Mouse (Mus musculus) left cerebral cortex, adult 9 months (tissue): ENCODE results near the gene Cracr2b.

ENCODE experiments used
- DNase-seq, 2 experiments: peaks; one replicate each; pipeline ENCODE4 v3.0.0; 2022; ENCODE audit warnings: low spot score in 2 of 2

Cracr2b gene

DNA sequence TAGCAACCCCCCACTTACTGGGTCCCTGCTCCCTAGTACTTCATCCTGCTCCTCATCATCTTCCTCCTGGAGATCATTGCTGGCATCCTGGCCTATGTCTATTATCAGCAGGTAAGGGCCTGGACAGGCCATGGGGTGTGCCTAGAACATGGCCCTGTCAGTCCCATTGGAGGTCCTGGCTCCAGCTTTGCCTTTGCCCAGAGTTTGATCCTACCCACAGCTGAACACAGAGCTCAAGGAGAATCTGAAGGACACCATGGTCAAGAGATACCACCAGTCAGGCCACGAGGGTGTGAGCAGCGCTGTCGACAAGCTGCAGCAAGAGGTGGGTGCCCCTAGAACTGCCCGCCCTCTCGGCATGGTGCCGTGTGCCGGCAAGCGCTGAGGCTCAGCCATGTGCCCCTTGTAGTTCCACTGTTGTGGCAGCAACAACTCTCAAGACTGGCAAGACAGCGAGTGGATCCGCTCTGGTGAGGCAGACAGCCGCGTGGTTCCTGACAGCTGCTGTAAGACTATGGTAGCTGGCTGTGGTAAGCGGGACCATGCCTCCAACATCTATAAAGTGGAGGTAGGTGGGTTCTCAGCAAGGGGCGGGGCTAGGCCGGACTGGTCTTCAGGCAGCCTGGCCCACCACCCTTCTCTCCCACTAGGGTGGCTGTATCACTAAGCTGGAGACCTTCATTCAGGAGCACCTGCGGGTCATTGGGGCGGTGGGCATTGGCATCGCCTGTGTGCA is 9.2 kb downstream of the Cracr2b start:
- no peak for DNase-seq

DNA sequence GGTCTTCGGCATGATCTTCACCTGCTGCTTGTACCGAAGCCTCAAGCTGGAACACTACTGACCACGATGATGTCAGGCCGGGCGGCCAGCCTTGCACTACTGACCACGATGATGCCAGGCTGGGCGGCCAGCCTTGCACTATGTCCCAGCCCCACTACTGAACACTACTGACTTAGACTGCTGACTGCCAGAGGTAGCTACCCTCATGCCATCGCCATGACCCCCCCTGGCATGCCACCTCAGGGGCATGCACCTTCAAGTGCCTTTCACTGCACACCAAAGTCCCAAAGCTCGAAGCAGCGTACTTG is 9.7 kb downstream of the Cracr2b start:
- DNase-seq, result no peak

DNA sequence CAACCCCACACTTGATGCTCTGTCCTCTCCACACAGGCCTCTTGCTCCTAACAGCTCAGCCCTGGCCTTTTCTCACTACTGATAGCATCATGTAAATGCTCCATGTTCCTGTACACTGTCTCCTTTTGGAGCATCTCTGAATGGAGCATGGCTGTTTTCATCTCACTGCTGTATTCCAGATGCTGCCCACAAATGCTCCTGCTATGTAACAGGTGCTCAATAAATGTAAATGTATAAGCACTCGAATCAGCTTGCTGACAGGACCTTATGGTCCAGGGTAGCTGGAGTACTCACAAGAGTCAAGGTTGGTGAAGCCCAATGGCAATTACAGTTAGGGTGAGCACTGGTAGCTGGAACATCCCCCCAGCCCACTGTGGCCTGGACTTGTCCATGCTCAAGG is 10.3 kb downstream of the Cracr2b start:
- no peak for DNase-seq

DNA sequence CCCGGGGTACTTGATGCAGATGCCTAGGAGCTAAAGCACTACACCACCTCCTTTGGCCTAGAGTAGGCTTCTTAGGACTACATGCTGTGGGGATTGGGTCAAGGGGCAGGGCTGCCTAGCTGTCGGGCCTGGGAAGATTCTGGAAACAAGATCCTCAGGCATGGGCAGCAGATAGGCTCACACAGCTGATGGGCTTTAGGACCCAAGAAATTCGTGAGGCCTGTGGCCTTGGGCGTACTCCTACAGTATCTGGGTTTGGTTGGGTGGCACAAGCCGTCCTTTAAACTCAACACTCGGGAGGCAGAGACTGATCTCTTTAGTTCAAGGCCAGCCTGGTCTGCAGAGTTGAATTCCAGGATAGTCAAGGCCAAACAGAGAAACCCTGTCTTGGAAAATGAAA is 11.3 kb downstream of the Cracr2b start:
- DNase-seq, result no peak

DNA sequence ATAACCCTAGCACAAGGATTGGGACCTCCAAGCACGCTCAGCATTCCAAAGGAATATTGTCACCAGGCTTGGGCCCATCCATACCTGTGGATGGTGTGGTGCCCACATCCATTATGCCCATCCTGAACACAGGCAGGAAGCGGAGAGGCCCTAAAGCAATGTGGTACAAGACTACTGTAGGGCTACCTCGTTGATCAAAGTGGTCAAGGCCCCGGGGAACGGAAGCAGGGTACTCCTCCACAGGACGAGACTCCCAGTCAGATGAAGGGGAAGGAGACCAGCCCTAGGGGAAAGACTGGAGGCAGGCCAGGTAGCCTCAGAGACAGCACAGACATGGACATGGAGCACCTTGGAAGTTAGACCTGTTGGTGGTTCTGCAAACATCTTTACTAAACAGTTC is 11.9 kb downstream of the Cracr2b start:
- no peak for DNase-seq

DNA sequence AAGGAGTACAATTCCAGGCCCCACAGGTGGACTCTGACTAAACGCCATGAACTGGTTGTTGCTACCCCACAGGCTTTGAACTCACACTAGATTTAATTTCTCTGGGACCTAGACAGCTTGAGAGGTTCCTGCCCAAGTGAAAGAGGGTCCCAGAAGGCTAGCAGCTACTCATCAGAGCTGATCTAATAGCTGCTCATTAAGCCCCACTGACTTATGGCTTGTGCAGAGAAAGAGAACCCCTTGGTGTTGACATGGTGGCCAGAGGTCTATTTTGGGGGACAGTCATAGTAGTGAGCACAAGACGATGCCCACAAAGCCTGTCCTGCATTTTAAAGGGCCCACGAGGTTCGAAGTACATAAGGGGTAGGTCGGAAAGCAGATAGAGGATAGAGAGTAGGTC is 13.3 kb downstream of the Cracr2b start:
- DNase-seq, result no peak

DNA sequence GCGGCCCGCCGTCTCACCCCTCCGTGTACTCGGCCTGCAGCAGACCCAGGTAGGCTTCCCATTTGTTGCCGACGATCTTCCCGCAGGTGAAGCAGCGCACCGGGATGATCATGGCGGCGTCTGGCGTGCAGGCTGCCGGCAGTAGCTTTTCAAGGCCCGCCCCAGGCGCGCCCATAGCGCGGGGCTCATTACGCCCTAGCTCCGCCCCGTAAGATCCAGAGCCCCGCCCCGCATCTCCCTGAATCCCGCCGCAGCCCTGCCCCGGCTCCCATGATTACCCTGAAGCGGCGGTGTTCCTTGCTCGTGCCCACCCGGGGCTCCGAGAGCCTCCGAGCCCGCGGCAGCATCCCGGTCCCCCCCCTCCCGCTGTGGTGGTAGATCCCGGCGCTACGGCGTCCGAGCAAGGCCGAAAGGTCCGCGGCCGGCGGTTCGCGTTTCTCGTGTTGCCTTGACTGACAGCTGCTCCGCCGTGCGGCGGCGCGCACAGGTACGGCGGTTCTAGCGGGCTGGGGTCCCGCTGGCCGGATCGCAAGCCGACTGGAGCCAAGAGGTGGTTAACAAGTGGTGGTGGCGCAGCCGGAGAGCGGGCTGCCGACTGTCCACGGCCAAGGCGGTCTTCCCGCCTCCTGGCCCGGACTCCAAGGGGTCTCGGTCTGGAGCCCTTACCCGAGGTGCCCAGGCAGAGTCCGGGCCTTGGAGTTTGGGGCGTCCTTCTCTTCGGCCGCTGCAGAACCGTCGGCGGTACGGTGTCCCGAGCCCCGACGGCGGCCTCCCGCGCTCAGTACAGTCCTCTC is 14.3 kb downstream of the Cracr2b start, which contains the start of the genes Polr2l and Tspan4:
Gene Polr2l, minus strand, starts transcription at position 122 of the 794 bp plus-strand sequence.
Gene Tspan4, plus strand, starts transcription at position 230 of the 794 bp plus-strand sequence.
- peak in 1 of 2 experiments; percentile 78 for DNase-seq

DNA sequence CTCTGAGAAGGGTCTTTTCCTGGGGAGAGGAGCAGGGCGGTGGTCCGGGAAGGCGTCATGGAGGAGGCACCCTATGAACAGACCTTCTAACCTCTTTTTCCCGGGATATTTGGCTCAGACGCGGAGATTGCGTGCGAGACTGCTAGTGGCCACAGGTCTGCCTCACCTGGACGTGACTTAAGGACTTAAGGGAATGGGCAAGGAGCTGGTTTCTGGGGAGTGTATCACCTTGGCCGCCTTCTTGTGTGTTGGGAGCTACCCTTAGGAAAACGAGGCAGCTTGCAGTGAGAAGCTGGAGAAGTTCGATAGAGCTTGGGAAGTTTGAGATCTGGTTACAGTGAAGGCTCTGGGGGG is 14.9 kb downstream of the Cracr2b start:
- DNase-seq, result no peak

DNA sequence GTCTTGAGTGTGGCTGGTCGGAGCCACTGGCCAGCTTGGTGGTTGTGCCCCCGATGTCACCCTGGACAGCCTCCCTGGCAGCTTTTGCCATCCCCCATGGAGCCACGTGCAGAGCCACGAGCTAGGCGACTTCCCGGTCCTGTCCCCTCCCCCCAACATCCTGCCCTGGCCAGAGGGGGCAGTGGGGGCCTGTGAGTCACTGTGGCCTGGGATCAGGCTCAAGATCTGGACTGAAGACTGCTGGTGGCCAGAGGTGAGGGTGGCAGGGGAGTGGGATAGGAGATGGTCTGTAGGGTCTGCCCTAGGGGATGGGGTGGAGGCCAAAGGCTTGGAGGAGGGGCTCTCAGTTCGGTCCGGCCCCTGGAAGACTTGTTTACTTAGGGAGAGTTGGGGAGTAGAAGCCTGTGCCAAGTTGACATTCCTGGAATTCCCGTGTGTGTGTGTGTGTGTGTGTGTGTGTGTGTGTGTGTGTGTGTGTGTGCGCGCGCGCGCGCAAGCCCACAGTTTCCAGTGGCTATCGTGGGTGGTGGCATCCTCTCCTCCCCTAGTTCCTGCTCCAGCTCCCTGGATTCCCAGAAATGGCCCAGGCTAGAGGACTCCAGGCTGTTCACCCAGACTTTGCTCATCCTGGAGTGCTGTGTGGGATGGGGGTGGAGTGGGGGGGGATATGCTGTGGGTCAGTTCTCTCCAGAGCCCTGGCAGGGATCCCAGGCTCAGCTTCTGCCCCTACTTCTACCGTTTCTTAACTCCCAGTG is 15.5 kb downstream of the Cracr2b start:
- DNase-seq, result no peak

DNA sequence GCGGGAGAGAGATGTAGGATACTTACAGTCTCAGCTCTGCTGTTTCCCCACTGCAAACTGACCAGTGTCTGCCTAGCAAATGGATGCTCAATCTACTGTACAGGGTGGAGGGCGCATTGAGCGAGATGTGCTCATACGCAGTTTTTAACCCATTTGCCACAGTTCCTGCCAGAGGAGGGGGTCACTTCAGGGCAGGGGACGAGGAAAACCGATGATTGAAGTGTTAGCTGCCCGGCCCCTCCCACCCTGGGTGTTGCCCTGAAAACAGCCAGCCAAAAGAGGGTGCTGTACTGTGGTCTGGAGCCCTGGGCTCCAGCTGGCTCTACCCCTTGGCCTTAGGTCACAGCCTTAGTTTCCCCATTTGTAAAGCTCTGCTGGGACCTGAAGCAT is 16.1 kb downstream of the Cracr2b start:
- DNase-seq, result no peak

DNA sequence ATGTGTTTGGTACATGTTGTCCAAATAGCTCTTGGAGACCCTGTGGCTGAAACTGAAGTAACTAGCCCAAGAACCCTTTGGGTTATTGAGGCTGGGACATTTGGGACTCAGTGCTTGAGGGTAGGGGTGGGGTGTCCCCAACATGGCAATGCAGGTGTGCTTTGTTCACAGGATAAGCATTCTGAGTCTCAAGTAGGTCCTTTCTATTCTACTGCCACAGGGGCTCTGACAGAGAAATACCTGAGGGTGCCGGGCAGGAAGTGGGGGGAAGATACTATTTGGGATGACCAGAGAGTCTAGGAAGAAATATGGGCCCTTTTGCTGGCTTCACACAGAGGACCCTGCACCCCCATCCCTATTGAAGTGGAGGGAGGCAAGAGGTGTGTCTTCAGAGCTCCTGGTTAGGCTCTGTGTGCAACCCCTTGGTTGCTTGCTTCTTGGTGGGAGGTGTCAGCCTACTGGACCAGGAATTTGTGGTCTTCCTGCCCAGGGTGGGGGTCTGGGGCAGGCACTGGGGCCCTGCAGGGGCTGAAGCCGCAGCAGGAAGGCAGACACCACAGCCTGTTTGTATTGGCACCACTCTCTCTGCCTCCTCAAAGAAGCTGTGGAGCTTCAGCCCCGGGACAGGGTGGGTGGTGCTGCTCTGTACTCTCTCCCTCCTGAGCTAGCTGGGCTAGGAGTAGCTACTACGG is 16.8 kb downstream of the Cracr2b start:
- DNase-seq, result no peak

DNA sequence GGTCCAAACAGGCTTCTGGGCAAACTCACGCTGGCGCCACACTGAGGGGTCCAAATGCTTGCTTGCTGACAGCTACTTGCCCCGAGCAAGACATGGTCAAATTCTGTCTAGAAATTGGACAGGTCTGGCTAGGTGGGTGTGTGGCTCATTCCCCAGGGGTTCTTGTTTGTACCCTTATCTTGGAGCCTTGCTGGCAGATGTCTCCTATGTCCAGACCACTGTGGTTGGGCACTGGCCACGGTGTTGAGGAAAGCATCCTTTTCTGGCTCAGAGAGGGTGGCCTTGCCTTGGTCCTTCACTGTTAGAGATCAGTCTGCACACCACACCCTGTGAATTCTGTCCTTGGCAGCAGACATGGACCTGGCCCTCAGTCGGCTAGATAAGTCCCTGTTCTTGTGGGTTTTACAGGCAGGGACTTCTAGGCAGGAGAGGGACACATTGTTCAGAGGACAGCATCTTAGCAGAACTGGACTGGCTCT is 17.4 kb downstream of the Cracr2b start:
- DNase-seq, result no peak

DNA sequence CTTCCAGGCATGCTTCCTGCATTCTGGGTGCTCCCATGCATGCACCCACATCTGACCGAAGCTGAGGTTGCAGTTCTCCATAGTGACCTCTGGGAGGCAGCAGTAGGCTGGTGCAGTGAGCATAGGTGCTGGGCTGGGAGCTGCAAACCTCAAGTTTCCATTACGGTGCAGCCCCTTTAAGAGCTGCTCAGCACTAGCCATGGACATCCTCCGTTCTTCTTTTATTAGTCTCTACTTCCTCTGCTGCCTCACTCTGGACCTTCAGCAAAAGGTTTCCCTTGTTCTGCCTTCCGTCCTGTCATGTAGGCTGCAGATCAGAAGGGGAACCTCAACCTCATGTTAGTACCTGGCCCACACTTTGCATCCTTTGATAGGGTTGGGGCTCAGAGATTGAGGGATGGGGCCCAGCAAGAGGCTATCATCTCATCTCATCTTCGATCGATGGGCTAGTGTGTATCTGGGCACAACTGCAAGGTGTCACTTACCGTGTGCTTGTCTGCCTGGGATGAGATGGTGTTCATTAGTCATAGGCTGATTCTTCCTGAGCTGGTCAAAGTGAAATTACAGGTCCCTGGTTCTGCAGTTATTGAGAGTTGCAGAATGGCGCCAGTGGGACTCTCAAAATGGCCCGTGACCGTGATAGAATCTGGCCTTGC is 20.1 kb downstream of the Cracr2b start:
- peak in 1 of 2 experiments; percentile 84 for DNase-seq

DNA sequence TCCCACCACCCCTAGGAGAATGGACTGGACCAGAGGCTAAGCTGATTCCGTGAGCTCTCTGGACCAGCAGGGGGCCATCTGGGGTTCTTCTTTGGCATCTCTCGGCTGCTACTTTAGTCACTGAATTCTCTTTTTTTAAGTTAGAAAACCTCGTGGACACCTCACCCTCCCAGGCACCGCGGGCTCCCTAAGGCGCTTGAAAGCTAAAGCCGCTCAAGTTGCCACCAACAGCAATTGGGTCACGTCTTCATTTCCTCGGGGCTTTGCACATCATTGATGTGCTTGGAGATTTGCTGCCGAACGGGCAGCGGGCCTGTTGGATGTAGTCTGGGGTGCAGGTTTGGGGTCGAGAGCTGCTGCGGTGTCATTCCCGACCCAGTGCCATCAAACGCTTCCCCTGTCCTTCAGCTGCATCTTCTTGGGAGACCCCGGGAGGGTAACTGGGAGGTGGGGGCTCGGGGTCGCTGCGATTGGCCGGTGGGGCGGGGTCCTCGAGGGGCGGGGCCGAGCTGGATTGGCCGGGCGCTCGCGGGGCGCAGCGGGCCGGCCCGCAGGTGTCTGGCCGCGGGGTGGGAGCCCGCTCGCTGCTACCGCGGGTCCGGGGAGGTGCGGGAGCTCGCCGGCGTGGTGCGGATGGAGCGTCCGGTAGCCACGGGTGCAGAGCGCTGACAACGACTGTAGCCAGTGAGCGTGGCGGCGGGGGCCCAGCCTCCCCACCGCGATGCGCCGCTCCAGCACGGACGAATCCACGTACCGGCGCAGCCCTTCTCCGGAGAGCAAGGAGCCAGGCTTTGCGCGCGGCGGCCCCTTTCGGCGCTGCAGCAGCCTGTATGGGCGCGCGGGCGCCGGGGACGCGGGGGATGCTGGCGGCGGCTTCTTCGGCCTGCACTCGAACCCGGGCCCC is 20.9 kb downstream of the Cracr2b start:
- DNase-seq, result peak in 1 of 2 experiments; percentile 59

DNA sequence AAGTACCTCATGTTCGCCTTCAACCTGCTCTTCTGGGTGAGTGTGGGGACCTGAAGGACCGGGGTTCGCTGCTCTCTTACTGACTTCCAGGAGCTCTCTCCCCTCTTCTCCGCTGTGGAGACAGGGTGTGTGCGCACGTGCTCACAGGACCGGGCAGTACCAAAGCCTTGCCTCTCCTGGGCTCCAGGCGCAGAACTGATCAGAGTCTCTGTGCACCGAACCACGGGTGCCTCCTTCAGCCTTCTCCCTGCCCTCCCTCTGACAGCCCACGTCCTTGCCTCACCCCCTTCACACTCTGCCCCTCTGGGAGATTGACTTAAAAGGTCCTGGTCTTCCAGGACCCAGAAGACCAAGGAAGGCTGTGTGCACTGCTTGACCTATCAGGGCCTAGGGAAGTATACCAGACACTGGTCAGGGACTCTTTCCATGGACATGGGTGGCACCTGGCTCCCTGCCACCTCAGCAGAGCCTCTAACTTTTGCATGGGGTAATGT is 21.7 kb downstream of the Cracr2b start:
- no peak for DNase-seq

DNA sequence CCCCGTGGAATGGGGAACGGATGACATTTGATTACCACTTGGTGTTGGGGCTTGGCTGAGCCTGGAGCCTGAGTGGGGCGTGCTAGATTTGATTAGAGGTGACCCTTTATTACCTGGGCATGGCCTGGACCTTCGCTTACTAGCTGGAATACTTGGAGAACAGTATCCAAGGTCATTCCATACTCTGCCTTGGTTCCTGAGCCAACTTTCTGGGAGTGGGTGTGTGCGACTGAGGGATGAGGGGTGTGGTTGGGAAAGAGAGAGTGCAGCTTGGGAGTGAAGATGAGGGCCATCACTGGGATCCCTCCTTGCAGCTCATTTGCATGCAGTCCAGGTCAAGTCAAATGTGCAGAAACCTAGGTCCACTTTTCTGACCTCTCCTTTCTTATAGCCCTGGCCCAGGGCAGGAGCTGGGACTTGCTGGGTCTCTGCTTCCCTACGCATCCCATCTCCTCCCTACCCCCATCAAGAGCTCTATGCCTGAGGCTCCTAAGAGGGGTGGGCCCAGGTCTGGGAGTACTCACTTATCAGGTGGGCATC is 22.3 kb downstream of the Cracr2b start:
- DNase-seq, result no peak

DNA sequence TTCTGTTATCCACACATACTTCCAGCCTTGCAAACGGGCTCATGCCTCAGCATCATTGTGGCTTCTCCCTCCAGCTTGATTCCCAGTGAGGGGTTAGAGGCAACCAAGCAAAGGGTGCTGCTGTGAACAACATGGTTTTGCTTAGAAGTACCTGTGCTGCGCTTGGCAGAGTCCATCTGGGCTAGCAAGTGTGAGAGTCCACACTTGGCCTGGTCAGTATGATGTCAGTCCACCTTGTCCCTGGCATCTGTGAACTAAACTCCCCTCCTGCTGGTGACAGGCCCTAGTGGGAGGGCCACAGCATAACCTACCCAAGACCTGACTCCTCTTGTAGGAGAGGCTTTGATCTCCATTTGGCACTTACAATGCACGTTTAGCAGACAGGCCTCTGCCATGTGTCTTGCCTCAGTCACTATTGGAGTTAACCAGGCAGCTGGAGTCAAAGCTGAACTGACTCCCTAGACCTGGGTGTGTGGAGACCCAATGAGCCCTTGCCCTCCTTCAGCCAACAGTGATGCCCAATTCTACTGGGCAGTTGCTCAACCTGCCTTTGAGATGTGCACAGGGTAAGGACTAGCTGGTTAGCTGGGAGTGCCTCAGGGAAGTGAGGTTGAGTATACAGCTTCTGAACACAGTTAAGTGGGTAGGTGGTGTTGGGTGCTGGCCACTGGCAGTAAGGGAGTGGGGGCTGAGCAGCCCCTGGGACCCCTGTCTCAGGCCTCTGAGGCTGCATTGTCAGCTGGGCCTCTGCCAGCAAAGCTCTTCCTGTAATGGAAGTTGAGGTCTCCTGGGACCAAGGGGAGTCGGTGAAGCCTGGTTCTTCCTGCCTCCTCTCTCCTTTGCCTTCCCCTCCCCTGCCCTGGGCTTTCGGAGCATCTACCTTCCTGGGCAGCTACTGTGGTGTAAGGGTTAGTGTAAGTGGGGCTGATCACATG is 23.6 kb downstream of the Cracr2b start:
- no peak for DNase-seq

DNA sequence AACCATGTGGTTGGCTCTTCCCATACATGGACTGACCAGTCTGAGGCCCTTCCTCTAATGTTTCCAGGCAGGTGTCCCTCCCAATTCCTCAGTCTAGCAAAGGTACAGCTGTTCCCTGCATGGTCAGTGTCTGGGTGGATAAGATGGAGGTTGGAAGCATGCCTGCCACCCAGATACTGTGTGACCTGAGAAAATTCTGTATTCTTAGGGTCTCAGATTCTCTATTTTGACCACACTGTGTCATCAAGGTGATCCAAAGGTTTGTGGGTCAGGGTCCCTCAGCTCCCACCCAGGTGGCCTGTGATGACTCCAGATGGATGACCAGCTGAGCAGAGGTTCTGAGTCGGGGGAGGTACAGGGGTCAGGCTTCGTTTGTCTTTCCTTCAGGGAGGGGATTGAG is 24.3 kb downstream of the Cracr2b start:
- no peak for DNase-seq

DNA sequence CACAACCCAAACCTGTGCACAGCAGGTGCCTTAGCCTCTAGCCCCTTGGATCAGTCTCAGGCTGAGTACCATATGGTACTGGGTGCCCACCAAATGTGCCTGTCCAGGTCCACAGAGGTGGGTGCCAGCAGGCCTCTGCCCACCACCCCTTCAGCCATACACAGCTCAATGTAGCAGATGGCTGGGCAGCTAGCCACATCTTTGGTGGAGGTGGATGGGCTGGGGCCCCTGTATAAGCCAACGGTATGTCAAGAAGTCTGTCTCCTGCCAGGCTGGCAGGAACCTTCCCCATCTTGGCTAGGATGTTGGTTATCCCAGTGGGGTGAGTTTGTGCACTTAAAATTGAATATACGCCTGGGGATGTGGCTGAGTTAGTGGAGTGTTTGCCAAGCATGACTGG is 24.7 kb downstream of the Cracr2b start:
- no peak for DNase-seq
